Mouse (Mus musculus): ENCODE measurements around the gene Ifnar2. TPM values are rescaled to one million over a fixed set of nuclear protein-coding genes. Genes with fewer than 3 reads are reported as not detected.

Ifnar2 gene
- total RNA-seq, 2 experiments from 2014 or later, result 20.5 to 20.6 TPM

DNA sequence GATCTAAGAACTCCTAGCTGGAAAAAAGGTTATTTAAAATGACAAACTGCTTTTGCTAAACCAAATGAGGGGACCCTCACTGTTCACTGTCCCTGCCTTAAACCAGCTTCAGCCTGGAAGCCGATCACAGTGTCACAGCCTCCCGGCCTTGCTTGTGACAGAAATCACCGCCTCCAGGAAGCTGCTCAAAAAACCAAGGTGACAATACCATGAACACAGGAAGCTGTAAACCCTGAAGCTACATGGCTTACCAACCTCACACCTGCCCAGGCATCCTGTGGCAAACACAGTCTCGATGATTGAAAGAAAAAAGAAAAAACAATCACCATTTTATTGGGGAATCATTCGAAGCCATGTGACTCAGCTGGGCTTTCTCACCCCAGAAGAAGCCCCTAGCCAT lies 73.0 kb downstream of the Ifnar2 start:
- intact Hi-C loops (cut with DNase I), result no loop called here
- no peak for DNase-seq (ENCODE audit: low spot score in 2 of 2)

DNA sequence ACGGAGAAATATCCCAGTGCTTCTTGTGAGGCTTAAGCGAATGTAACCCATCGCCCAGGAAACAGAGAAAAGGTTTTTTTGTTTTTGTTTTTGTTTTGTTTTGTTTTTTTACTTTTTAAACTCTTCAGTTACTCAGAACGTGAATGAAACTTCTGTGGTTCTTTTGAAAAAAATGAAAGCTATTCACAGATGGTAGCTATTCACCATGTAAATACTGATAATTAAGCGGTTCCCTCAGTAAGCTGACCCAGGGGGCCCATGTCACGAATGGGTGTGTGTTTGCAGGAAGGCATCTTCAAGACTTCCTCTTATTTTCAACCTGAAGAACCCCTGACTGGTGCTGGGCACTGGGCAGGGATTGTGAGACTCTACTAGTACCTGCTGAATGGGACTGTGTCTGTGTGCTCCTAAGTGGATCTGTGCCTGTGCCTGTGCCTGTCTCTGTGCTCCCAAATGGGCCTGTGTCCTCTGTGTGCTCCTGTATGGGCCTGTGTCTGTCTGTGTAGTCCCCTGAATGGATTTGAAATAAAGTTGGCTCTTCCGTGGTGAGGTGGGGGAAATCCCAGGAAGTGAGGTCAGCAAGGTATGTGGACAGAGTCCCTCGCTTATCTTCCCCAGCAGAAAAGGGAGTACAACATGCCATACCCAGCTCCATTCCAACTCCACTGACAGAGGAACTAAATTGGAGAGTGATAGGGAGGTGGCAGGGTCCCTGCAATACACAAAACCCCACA lies 74.4 kb downstream of the Ifnar2 start:
- intact Hi-C loops (cut with DNase I), result no loop called here
- DNase-seq (ENCODE audit: low spot score in 2 of 2), result no peak

DNA sequence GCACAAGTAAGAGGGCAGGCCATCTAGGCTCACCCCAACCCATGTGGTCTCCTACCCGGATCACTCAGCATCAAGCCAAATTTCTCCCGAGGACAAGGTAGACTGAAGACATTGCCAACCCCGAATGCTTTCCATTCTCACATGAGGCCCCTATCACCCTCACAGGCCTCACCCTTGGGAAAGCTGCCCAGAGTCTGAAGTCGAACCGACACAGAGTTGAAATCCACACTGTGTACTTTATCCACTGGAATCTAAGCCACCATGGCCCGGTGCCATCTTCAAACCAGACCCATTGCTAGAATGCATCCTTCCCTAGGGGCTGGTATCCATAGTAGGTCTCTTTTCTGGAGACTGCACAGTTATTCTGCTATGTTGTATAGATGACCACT lies 74.9 kb downstream of the Ifnar2 start:
- intact Hi-C loops (cut with DNase I), result no loop called here
- DNase-seq (ENCODE audit: low spot score in 2 of 2), result no peak

DNA sequence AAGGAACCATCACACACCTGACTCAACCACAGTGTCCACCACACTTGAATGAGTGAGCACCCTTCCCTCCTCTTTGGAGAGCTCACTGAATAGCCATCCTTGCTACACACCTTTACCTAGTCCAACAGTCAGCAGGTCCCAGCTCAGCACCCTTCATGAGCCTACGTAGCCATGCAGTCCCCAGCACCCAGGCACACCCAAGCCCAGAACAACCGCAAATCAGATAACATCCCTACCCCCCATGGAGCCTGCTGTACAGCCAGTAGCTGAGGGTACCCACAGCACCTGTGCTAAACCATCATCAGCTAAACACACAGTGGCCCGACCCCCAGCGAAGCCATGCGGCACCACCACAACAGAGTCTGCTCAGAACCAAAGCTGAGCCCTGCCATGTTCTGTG lies 75.5 kb downstream of the Ifnar2 start:
- DNase-seq (ENCODE audit: low spot score in 2 of 2), result no peak
- intact Hi-C loops (cut with DNase I), result no loop called here

DNA sequence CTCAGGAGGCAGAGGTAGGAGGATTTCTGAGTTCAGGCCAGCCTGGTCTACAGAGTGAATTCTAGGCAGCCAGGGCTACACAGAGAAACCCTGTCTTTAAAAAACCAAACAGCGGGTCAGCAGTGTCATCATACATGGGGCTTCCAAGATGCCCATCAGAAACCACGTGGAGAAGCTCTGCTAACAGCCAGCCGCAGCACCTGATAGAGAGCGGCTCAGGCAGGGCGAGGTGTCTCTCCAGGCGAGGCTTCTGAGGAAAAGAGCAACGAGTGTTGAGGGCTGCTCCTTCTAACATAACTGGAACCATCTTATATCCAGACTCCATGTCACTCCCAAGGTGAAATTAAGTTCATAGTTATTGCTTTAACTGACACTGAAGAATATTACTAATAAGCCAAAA lies 76.3 kb downstream of the Ifnar2 start:
- intact Hi-C loops (cut with DNase I), result no loop called here

DNA sequence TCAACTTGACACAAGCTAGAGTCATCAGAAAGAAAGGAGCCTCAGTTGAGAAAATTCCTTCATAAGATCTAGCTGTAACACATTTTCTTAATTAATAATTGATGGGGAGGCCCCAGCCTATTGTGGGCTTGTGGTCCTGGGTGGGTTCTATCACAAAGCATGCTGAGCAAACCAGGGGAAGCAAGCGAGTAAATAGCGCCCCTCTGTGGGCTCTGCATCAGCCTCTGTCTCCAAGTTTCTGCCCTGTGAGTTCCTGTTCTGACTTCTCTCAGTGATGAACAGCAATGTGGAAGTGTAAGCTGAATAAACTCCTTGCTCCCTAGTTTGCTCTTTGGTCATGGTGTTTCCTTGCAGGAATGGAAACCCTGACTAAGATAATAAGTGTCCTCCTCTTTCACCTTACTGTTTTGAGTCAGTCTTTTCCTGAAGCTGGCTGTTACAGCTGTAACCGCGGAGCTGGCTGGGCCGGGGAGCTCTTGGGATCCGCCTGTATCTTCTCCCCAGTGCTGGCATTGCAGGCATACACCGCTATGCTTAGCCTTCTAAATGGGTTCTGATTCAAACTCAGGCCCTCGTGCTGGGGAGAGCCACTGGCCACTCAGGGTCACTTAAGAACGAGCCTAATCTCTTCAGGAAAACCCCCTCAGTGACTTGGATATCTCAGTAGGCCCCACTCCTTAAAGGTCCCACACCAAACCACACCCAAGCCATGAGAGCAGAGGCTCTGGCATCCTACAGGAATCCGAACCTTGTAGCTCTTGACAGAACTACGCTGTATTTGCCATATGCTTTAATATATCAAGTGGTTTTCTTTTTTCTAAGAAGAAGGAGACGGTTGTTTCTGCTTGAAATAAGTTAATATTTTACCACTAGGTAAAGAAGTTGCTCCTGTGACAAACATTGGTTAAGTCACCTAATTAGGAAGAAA lies 77.8 kb downstream of the Ifnar2 start:
- intact Hi-C loops (cut with DNase I), result no loop called here
- no peak for DNase-seq (ENCODE audit: low spot score in 2 of 2)

More for the DNA sequence above, 76.3 kb downstream of the Ifnar2 start:
- DNase-seq (ENCODE audit: low spot score in 2 of 2), result no peak

DNA sequence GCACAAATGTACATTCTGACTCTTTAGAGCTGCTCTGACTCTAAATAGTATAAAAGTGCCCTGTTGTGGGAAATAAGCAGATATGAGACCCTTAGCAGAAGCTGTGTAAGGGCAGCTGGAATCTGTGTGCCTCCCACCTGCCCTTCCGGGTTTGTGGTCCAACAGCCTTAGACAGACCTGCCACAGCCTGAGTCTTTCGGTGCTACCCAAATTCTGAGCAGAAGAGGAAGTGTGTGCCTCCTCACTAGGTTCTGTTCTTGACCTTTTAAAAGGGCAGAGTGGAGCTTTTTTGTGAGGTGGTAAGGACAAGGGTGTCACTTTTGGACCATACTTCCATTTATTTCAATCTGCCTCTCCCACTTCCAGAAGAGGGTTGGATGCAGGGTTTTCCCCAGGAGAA lies 79.4 kb downstream of the Ifnar2 start:
- DNase-seq (ENCODE audit: low spot score in 2 of 2), result no peak
- intact Hi-C loops (cut with DNase I), result no loop called here

DNA sequence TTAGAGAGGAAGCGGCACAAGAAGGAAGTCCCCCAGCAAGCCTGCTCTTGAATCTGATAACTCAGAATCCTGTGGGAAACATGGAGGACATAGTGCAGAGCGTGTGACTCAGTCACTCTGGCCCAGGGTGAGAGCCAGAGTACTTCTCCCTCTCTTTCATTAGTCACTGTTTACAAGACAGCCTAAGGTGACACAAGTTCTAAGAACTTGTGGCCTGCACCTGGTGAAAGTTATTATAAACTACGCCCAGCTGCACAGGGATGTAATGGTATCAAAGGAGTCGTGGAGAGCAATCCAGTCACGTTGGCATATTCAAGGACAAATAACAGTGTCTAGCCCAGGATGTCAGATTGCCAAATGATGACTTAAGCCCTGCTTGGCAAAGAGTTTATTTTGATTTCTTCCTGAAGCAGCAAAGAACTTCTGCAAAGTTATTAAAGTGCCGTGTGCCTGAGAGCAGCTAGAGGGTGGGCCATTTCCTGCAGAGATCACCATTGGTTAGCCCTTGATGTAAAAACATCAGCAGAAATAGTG lies 79.8 kb downstream of the Ifnar2 start:
- intact Hi-C loops (cut with DNase I), result no loop called here
- DNase-seq (ENCODE audit: low spot score in 2 of 2), result no peak

Other genes starting within 250 kb of the Ifnar2 start
- 10 to 100 TPM; 26.4 to 27.0 TPM for gene Olig2, start 147.3 kb upstream of the Ifnar2 start, total RNA-seq (2021)
- gene Olig1, start 103.0 kb upstream of the Ifnar2 start, total RNA-seq (2021), result 100 to 1,000 TPM; 108 to 112 TPM
- gene Gm21970, start 18.9 kb downstream of the Ifnar2 start, total RNA-seq (2021), result not detected
- gene Il10rb, start 33.4 kb downstream of the Ifnar2 start, total RNA-seq (2021), result 1 to 10 TPM; 9.1 to 9.7 TPM
- gene Ifnar1, start 112.5 kb downstream of the Ifnar2 start, total RNA-seq (2021), result 10 to 100 TPM; 53.6 to 56.1 TPM
- gene Ifngr2, start 174.3 kb downstream of the Ifnar2 start, total RNA-seq (2021), result 10 to 100 TPM; 43.3 to 46.9 TPM
- gene Tmem50b, start 225.0 kb downstream of the Ifnar2 start, total RNA-seq (2021), result 10 to 100 TPM; 96.1 to 98.9 TPM
- 1 to 10 TPM; 8.1 to 8.3 TPM for gene Dnajc28, start 246.2 kb downstream of the Ifnar2 start, total RNA-seq (2021)